Mouse (Mus musculus) cerebellum, adult 11 months (tissue): ENCODE results near the gene Asphd2.

Experiments used
- DNase-seq: peaks from one replicate; pipeline ENCODE4 v3.0.0; 2022

Asphd2 gene

GRCm38 (mm10) chr5:112346211-112346965, 48.3 kb downstream of the Asphd2 start:
- DNase-seq: no peak

- DNase-seq: no peak
These were observed 50.3 kb downstream of the Asphd2 start for GRCm38 (mm10) chr5:112344092-112344960.

GRCm38 (mm10) chr5:112343205-112343595, 51.5 kb downstream of the Asphd2 start:
- no peak for DNase-seq

GRCm38 (mm10) chr5:112342463-112343204, 52.0 kb downstream of the Asphd2 start, which contains the start of the genes Srrd and Hps4:
Srrd (minus strand) TSS chr5:112343040.
Hps4 (plus strand) TSS chr5:112343083.
- peak; percentile 84 for DNase-seq

- DNase-seq: no peak
These were observed 55.5 kb downstream of the Asphd2 start for GRCm38 (mm10) chr5:112339215-112339614.

- no peak for DNase-seq
These were observed 57.7 kb downstream of the Asphd2 start for GRCm38 (mm10) chr5:112337004-112337403.

- peak; percentile 35 for DNase-seq
These were observed 59.2 kb downstream of the Asphd2 start for GRCm38 (mm10) chr5:112335473-112335872.
